Mouse (Mus musculus) natural killer cell, adult 2 months (primary cell): ENCODE measurements around the gene Sec24a.
"Not testable (repeated sequence)": the region's sequence is repeated elsewhere in the genome, so short reads cannot be mapped to it uniquely, and the experiment has no call there.

ENCODE experiments used
- DNase-seq, 2 experiments: peaks; one replicate each; pipeline ENCODE4 v3.0.0; 2022; ENCODE audit warnings: low spot score in 2 of 2

The Sec24a gene

GRCm38 (mm10) chr11:51763213-51763907, at the start of gene Sec24a, which contains the start of gene Sar1b:
Gene Sec24a, minus strand, starts transcription at chr11:51763634.
Gene Sar1b, plus strand, starts transcription at chr11:51763687.
- peak; percentile 71 to 80 for DNase-seq

- DNase-seq: no peak
Observed at GRCm38 (mm10) chr11:51812022-51812546, 48.6 kb upstream of the Sec24a start.

DNA sequence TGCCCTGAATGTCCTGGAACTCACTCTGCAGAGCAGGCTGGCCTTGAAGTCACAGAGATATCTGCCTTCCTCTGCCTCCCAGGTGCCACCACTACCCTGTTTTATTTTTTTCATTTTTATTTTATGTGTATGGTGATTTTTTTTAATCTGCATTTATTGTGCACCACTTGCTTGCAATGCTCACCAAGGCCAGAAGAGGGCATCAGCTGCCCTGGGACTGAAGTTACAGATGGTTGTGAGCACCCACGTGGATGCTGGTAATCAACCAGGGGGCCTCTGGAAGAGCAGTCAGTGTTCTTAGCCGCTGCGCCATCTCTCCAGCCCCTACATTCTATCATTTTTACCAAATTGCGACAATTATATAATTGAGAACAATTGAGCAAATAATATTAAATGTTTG, 47.8 kb upstream of the Sec24a start:
- no peak for DNase-seq

DNA sequence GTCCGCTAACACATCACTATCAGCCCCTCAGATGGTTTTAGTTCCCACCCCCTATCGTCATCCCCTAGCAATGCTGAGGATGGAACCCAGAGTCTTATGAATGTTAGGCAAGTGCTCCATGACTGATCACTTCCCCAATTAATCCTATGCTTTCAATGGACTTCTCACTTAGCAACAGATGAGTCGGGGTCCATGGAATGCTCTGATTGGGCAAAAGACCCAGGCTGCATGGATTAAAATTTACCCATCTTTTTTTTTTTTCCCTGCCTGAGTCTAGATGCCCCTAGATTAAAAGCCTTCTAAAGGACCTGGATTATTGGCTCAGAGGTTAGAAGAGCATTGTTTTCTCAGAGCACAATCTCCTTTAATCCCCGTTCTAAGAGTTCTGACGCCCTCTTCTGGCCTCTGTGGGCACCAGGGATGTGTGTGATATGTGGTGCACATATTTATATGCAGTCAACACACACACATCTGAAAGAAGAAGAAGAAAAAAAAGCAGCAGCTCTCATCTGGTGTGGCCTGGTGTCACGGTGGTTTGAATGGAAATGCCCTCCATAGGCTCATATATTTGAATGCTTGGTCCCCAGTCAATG, 46.3 kb upstream of the Sec24a start:
- DNase-seq: peak in 1 of 2 experiments; percentile 32

DNA sequence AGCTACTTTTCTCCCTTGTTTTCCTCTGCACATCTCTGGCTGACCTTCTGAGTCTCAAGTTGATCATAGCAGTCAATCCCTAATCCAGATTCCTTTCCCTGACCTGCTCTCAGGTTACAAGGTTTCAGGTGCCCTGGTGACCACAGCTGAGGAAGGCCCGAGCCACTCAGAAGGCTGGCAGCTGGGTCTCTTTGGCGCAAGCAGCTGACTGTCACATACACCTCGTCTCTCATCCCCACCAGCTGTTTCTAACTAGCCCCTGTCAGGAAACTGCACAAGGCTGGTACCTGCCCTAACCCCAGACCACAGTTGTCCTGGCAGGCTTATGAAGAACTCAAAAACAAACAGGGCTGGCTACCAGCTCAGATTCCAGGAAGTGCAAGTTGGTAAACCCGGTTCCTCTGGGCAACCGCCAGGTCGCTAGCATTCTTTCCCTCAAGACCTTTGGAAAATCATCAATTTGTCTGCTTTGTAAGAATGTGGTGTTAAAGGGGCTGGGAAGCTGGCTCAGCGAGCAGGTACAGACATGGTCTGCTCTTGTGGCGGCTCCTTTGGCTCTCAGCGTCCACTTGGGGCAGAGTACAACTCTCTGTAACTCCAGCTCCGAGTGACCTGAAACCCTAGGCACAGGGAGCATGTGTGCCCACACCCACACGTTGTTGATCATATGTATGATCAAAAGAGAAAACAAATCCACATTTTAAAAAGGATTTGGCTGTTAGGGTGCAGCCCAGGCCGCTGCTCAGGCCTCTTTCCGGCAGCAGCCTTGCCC, 43.9 kb upstream of the Sec24a start:
- no peak for DNase-seq

DNA sequence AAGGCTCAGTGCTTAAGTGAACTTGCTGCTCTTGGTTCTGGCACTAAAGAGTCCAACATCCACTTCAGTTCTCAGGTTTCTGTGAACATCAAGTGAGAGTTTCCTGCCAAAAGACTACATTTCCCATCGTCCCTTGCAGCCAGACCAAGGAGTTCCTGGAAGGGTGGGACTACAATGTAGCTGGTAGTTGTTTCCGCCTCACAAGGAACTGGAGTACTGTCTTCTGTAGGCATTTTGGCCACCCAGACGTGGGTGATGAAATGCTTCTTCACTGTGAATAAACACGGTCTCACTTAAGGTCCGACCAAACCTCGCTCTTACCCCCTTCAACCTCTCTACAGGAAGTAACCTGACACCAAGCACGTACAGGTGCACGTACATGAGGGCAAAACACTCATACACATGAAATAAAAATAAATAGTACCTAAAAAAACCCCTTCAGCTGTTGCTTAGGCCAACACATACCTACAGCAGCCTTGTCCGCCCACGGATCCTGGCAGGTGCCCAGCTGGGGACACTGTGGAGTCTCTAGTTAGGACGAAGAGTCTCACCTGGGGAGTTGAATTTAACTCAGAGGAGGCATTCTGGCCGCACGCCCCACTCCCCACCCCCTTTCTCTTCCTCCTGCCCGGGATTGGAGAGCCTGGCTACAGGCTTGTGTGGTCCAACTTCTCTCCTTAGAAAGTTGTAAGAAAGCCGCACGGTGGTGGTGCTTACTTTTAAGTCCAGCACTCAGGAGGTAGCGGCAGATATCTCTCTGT, 42.0 kb upstream of the Sec24a start:
- DNase-seq: peak; percentile 77 to 78

DNA sequence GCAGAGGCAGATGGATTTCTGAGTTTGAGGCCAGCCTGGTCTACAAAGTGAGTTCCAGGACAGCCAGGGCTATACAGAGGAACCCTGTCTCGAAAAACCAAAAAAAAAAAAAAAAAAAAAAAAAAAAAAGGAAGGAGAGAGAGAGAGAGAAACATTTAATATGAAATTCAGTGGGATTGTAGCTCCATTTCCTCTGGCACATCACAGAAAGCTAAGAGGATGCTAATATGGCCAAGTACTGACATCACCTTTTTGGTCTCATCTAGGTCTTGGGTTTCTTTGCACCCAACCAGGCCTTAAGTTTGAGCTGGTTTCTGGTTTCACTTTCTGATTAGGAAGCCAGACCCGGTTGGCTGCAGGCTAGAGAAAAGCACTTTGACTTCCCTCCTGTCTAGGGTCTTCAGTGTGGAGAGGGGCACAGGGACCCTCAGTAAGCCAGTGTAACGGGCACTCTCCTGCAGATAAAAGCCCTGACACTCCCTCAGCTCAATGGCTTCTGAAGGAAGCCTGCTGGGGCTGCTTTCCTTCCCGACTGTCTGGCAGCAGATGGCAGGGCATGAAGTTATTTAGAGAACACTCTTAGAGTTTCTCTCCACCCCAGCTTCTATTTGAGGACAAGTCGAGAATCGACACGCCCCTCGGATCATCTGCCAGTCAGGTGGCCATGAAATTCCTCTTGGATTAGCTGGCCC, 37.3 kb upstream of the Sec24a start:
- peak in 1 of 2 experiments; percentile 20 for DNase-seq

DNA sequence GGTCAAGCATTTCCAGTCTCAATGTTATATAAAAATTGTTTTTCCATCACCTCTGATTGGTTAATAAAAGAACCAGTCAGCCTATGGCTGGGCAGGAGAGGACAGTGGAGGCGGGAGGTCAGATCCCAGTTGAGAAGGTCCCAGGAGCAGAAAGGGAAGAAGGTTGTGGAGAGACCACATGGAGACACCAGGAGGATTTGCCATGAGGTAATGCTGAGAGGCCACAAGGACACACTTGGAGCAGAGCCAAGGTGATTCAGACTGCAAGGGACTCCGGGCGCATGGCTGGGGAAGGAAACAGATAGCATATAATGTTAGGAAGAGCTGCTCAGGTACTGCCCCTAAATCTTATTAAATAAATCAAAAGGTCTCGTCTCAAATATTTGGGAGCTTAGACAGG, 32.8 kb upstream of the Sec24a start:
- DNase-seq: no peak

GRCm38 (mm10) chr11:51790662-51791061, 27.2 kb upstream of the Sec24a start:
- DNase-seq: no peak

DNA sequence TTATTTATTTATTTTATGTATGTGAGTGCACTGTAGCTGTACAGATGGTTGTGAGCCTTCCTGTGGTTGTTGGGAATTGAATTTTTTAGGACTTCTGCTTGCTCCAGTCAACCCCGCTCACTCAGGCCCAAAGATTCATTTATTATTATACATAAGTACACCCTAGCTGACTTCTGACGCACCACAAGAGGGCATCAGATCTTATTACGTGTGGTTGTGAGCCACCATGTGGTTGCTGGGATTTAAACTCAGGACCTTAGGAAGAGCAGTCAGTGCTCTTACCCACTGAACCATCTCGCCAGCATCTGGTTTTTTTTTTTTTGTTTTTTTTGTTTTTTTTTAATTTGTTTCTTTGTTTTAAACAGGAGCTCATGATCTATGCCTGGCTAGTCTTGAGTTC, 26.3 kb upstream of the Sec24a start:
- DNase-seq: not testable (repeated sequence)

DNA sequence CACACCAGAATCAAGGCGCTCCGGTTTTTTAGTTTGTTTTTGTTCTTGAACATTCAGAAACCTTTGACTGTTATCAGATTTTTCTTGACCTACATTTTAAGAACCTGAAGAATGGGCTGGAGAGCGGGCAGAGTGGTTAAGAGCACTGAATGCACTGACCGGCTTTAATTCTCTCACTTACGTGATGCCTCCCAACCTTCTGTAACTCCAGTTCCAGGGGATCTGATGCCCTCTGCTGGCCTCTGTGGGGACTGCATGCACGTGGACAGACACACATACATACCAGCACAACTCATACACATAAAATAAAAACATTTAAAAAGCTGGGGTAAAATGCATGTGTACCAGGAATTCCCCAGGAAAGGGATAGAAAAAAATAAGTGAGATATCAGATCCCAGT, 22.5 kb upstream of the Sec24a start:
- peak; percentile 44 to 59 for DNase-seq

DNA sequence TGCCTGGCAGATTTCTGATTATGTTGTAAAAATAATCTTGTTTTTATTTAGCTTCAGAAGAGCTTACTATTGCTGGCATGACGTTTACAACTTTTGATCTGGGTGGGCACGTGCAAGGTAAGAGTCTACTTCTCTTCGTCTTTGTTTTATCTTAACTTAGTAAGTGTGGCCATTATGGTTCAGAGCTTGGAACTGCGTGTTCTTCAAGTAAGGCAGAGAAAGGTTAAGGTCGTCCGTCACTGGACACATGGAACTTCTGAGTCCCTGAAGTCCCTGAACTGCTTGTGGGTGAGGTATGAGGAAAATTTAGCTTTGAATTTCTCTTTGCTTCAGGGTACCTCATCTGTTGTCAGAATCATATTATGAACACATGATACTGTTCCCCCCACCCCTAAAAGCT, 19.3 kb upstream of the Sec24a start:
- no peak for DNase-seq

DNA sequence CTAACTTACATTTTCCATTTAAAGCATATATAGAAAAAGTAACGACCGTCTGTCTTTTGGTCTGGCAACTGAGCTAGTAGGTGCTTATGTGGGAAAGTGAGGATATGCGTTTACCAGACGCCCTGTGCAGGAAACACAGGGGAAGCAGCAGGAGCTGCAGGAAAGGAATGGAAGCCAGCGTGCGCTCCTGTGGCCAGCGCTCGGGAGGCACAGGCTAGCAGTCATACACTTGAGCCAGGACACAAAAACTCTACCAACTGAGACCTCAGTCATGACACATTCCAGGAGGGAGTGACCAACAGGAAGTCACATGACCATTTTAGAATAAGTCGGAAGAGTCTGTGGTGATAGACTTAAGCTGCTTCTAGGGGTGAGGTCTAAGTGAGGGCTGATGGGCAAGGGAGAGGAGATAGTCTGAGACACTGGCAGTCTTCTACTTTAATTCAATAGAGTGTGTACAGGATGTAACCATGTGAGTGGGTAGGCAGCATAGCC, 17.4 kb upstream of the Sec24a start:
- DNase-seq: no peak

GRCm38 (mm10) chr11:51777478-51777877, 14.0 kb upstream of the Sec24a start:
- DNase-seq: no peak

GRCm38 (mm10) chr11:51775507-51775906, 12.1 kb upstream of the Sec24a start:
- DNase-seq: no peak

DNA sequence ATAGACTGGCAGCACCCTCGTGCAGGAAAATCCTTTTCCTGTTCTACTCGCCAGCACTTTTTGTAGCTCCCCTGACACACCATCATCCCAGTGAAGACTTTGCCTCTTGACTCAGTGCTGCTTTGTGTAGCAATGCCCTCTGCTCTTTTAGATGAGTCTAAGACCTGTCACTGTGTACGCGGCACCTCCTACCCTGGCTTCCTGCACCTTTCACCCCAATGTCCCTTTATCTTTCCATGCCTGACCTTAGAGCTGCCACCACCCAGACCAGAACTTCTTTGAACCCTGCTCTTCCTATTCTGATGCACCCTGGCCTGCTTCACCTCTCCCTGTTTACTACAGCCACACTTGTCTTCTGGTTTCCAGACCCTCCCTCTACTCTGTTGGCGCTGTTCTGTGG, 4.9 kb upstream of the Sec24a start:
- no peak for DNase-seq

DNA sequence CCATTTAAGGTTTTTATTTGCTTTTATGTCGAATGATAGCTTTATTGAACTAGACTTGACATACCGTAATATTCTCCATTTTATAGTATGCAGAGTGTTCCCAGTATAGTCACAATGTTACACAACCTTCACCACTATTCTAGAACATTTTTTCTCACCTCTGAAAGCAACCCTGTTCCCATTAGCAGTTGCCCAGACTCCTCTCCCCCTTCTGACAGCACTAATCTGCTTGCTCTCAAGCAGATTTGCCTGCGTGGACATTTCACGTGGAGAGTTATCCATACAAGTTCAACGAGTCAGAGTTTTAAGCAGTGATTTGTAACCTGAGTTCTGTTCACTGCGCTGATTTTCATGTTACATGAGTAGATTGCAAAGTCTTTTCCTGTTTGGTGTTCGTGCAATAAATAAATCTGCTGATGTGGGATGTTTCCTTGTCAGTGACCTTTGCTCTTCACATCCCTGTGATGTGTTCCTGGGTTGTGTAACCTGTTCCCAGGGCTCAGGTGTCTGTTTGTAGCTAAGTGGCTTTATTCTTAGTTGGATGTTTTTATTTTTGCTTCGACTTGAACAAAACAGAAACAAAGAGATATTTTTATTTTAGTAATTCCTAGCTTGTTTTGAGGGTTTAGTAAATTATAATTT, 4.3 kb upstream of the Sec24a start:
- DNase-seq: no peak

DNA sequence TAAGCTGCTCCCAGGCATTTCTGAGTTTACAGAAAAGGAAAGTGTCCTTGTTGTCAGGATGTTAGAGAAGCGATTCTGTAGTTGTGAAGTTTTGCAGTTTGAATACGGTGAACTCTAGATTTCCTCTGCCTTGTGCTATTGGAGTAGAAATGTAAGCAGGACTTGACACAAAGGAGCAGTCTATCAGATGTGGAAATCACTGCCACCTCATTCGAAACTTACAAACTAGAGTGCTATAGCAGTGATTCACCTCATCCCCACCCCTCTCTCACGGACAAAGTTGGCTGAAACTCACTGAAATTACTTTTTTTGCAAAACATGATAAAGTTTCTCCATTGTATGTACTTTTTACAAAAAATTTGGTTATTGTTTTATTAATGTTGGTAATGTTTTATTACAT, 1.4 kb upstream of the Sec24a start:
- no peak for DNase-seq

DNA sequence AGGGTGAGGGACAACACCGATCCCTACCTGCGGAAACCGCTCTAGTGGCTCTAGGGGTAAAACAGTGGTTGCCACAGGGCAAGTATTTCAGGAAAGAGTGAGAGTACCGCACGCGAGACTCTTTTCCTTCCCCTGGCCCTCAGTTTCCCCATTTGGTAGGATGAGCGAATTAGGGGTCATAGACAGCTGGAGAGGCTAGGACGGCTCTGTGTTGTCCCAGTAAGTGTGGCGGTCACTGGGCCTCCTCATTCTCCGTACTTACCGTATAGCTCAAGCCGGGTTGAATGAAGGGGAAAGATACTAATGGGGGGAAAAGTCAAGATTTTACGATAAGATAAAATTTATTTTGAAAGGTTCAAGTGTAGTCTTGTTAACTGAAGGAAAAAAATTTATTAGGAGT, 521 bp upstream of the Sec24a start:
- DNase-seq: no peak

GRCm38 (mm10) chr11:51761241-51761640, 2.2 kb downstream of the Sec24a start:
- no peak for DNase-seq
